Mouse (Mus musculus) limb, embryonic 15.5 days (tissue): Measurements from ENCODE around the gene Fam196b. TPM values are rescaled to one million over a fixed set of nuclear protein-coding genes. Genes with fewer than 3 reads are reported as not detected.

Experiments used
- ATAC-seq: fragments of 200-750 bp; cut with Nextera tagmentation; 2 replicates; pipeline ENCODE4 v1.8.0; 2017; ENCODE audit warnings: low read depth, moderate TSS enrichment; ENCODE audit not compliant: insufficient number of reproducible peaks, low FRiP score, low TSS enrichment
- H3K27ac ChIP-seq: fragments of 300-500 bp; sonication (generic); 2 replicates; pipeline ENCODE4 v1.5.1; 2015; ENCODE audit warnings: moderate library complexity, mild to moderate bottlenecking, inconsistent platforms
- H3K27me3 ChIP-seq: fragments of 300-500 bp; sonication (generic); 2 replicates; pipeline ENCODE4 v1.6.1; 2015; ENCODE audit warnings: inconsistent platforms
- H3K36me3 ChIP-seq: fragments of 300-500 bp; sonication (generic); 2 replicates; pipeline ENCODE4 v1.6.1; 2015; ENCODE audit warnings: inconsistent platforms
- H3K4me1 ChIP-seq: fragments of 300-500 bp; sonication (generic); 2 replicates; pipeline ENCODE4 v1.6.1; 2015; ENCODE audit warnings: inconsistent platforms
- H3K4me2 ChIP-seq: fragments of 300-500 bp; sonication (generic); 2 replicates; pipeline ENCODE4 v1.6.1; 2015; ENCODE audit warnings: mild to moderate bottlenecking, inconsistent platforms
- H3K4me3 ChIP-seq: fragments of 300-500 bp; sonication (generic); 2 replicates; pipeline ENCODE4 v1.5.1; 2015; ENCODE audit warnings: mild to moderate bottlenecking, inconsistent platforms
- H3K9ac ChIP-seq: fragments of 300-500 bp; sonication (generic); 2 replicates; pipeline ENCODE4 v1.6.1; 2015; ENCODE audit warnings: inconsistent platforms
- H3K9me3 ChIP-seq: fragments of 300-500 bp; sonication (generic); 2 replicates; pipeline ENCODE4 v1.6.1; 2016; ENCODE audit warnings: inconsistent platforms
- WGBS: fragments of 180-500 bp; shearing (Covaris S2); methylation state at CpG from one replicate; pipeline ENCODE4 v1.1.7; 2015; 5-methylcytosine and 5-hydroxymethylcytosine counted together
- polyA plus RNA-seq: library from polyadenylated mRNA; unstranded; fragments of >200 nt; fragmentation: Nextera tagmentation; extraction: Ambion mirVana; gene quantifications from 2 replicates; pipeline ENCODE4 v1.2.1, GENCODE M21; 2015

Fam196b gene
- polyA plus RNA-seq, 1 experiment from 2014 or later, result 0.88 TPM

GRCm38 (mm10) chr11:34421061-34421460 lies 106.4 kb downstream of the Fam196b start:
- Histone ChIP-seq H3K36me3 (no peaks in the 10 kb centered on the region), H3K4me3 (no peak overlapping the region), H3K4me1 (no peaks in the 10 kb centered on the region), H3K9ac (no peak overlapping the region), H3K4me2 (no peak overlapping the region), H3K9me3 (no peaks in the 10 kb centered on the region), H3K27me3 (no peaks in the 10 kb centered on the region), H3K27ac (no peak overlapping the region)
- 40% methylated on average over 6 of the region's 6 CpGs for WGBS
- no peak for ATAC-seq

- 83% methylated on average over 1 of the region's 1 CpGs for WGBS
- no peak for ATAC-seq
- no peaks in the 10 kb centered on the region for H3K36me3 ChIP-seq
- no peak overlapping the region for H3K27ac ChIP-seq
- no peaks in the 10 kb centered on the region for H3K27me3 ChIP-seq
- no peaks in the 10 kb centered on the region for H3K9me3 ChIP-seq
- H3K4me3 ChIP-seq, result no peak overlapping the region
- no peak overlapping the region for H3K4me2 ChIP-seq
- H3K9ac ChIP-seq, result no peak overlapping the region
- H3K4me1 ChIP-seq, result no peaks in the 10 kb centered on the region
These were observed 109.9 kb downstream of the Fam196b start for GRCm38 (mm10) chr11:34424546-34424945.

GRCm38 (mm10) chr11:34427212-34427611 lies 112.6 kb downstream of the Fam196b start:
- no peaks in the 10 kb centered on the region for H3K4me1 ChIP-seq
- no peak overlapping the region for H3K4me2 ChIP-seq
- H3K27me3 ChIP-seq, result no peaks in the 10 kb centered on the region
- no peak for ATAC-seq
- 73% methylated on average over 5 of the region's 5 CpGs for WGBS
- no peaks in the 10 kb centered on the region for H3K36me3 ChIP-seq
- no peaks in the 10 kb centered on the region for H3K9me3 ChIP-seq
- no peak overlapping the region for H3K9ac ChIP-seq
- no peak overlapping the region for H3K27ac ChIP-seq
- no peak overlapping the region for H3K4me3 ChIP-seq

- 66% methylated on average over 4 of the region's 4 CpGs for WGBS
- no peak overlapping the region for H3K4me2 ChIP-seq
- H3K9ac ChIP-seq, result no peak overlapping the region
These were observed 116.3 kb downstream of the Fam196b start for GRCm38 (mm10) chr11:34430940-34431339.

GRCm38 (mm10) chr11:34431371-34431770 lies 116.7 kb downstream of the Fam196b start:
- H3K27ac ChIP-seq, result no peak overlapping the region
- no peaks in the 10 kb centered on the region for H3K36me3 ChIP-seq
- no peak overlapping the region for H3K4me3 ChIP-seq
- H3K9ac ChIP-seq, result no peak overlapping the region
- H3K9me3 ChIP-seq, result no peaks in the 10 kb centered on the region
- ATAC-seq, result no peak
- no peak overlapping the region for H3K4me2 ChIP-seq
- H3K4me1 ChIP-seq, result no peaks in the 10 kb centered on the region
- no peaks in the 10 kb centered on the region for H3K27me3 ChIP-seq
- WGBS, result 36% methylated on average over 5 of the region's 5 CpGs

More at GRCm38 (mm10) chr11:34430940-34431339, 116.3 kb downstream of the Fam196b start:
- Histone ChIP-seq H3K9me3 (no peaks in the 10 kb centered on the region), H3K4me3 (no peak overlapping the region), H3K36me3 (no peaks in the 10 kb centered on the region), H3K4me1 (no peaks in the 10 kb centered on the region), H3K27me3 (no peaks in the 10 kb centered on the region), H3K27ac (no peak overlapping the region)
- ATAC-seq, result no peak

- Histone ChIP-seq H3K36me3 (no peaks in the 10 kb centered on the region), H3K4me3 (no peak overlapping the region), H3K4me1 (no peaks in the 10 kb centered on the region), H3K9me3 (no peaks in the 10 kb centered on the region), H3K27ac (no peak overlapping the region), H3K9ac (no peak overlapping the region), H3K27me3 (no peaks in the 10 kb centered on the region), H3K4me2 (no peak overlapping the region)
- 66% methylated on average over 2 of the region's 2 CpGs for WGBS
- ATAC-seq, result no peak
These were observed 117.4 kb downstream of the Fam196b start for GRCm38 (mm10) chr11:34431978-34432377.

- Histone ChIP-seq H3K27ac (no peak overlapping the region), H3K4me2 (no peak overlapping the region), H3K9ac (no peak overlapping the region), H3K27me3 (no peaks in the 10 kb centered on the region), H3K4me1 (no peaks in the 10 kb centered on the region), H3K4me3 (no peak overlapping the region), H3K9me3 (no peaks in the 10 kb centered on the region), H3K36me3 (no peaks in the 10 kb centered on the region)
- ATAC-seq, result no peak
- WGBS, result 61% methylated on average over 1 of the region's 1 CpGs
These were observed 122.8 kb downstream of the Fam196b start for GRCm38 (mm10) chr11:34437446-34437845.

- Histone ChIP-seq H3K9ac (no peak overlapping the region), H3K4me2 (no peak overlapping the region), H3K27me3 (no peaks in the 10 kb centered on the region), H3K4me3 (no peak overlapping the region), H3K9me3 (no peaks in the 10 kb centered on the region), H3K27ac (no peak overlapping the region), H3K4me1 (no peaks in the 10 kb centered on the region), H3K36me3 (no peaks in the 10 kb centered on the region)
- 55% methylated on average over 2 of the region's 2 CpGs for WGBS
- ATAC-seq, result no peak
These were observed 123.8 kb downstream of the Fam196b start for GRCm38 (mm10) chr11:34438429-34438828.

- Histone ChIP-seq H3K36me3 (no peaks in the 10 kb centered on the region), H3K27ac (no peak overlapping the region), H3K9ac (no peak overlapping the region), H3K4me2 (no peak overlapping the region), H3K9me3 (no peaks in the 10 kb centered on the region), H3K27me3 (no peaks in the 10 kb centered on the region), H3K4me1 (no peaks in the 10 kb centered on the region), H3K4me3 (no peak overlapping the region)
- ATAC-seq, result no peak
- 45% methylated on average over 4 of the region's 4 CpGs for WGBS
These were observed 133.3 kb downstream of the Fam196b start for GRCm38 (mm10) chr11:34447891-34448290.

- WGBS, result 89% methylated on average over 4 of the region's 4 CpGs
- no peak for ATAC-seq
- H3K9me3 ChIP-seq, result no peaks in the 10 kb centered on the region
These were observed 135.3 kb downstream of the Fam196b start for GRCm38 (mm10) chr11:34449944-34450343.

GRCm38 (mm10) chr11:34467056-34467455 lies 152.4 kb downstream of the Fam196b start:
- Histone ChIP-seq H3K4me1 (no peaks in the 10 kb centered on the region), H3K9me3 (no peaks in the 10 kb centered on the region), H3K36me3 (no peaks in the 10 kb centered on the region), H3K4me2 (no peak overlapping the region), H3K27ac (no peak overlapping the region), H3K4me3 (no peak overlapping the region), H3K9ac (no peak overlapping the region), H3K27me3 (no peaks in the 10 kb centered on the region)
- ATAC-seq, result no peak
- 71% methylated on average over 1 of the region's 1 CpGs for WGBS

More at GRCm38 (mm10) chr11:34449944-34450343, 135.3 kb downstream of the Fam196b start:
- Histone ChIP-seq H3K36me3 (no peaks in the 10 kb centered on the region), H3K9ac (no peak overlapping the region), H3K4me1 (no peaks in the 10 kb centered on the region), H3K4me2 (no peak overlapping the region), H3K27ac (no peak overlapping the region), H3K27me3 (no peaks in the 10 kb centered on the region), H3K4me3 (no peak overlapping the region)

GRCm38 (mm10) chr11:34468571-34468970 lies 153.9 kb downstream of the Fam196b start:
- Histone ChIP-seq H3K4me2 (no peak overlapping the region), H3K4me3 (no peak overlapping the region), H3K9ac (no peak overlapping the region), H3K4me1 (no peaks in the 10 kb centered on the region), H3K27me3 (no peaks in the 10 kb centered on the region), H3K36me3 (no peaks in the 10 kb centered on the region), H3K27ac (no peak overlapping the region), H3K9me3 (no peaks in the 10 kb centered on the region)
- 57% methylated on average over 3 of the region's 3 CpGs for WGBS
- ATAC-seq, result no peak

- Histone ChIP-seq H3K27me3 (no peaks in the 10 kb centered on the region), H3K9ac (no peak overlapping the region), H3K4me1 (no peaks in the 10 kb centered on the region), H3K4me2 (no peak overlapping the region), H3K36me3 (no peaks in the 10 kb centered on the region), H3K4me3 (no peak overlapping the region), H3K27ac (no peak overlapping the region), H3K9me3 (no peaks in the 10 kb centered on the region)
- 72% methylated on average over 2 of the region's 2 CpGs for WGBS
- ATAC-seq, result no peak
These were observed 155.2 kb downstream of the Fam196b start for GRCm38 (mm10) chr11:34469792-34470191.
